Mouse (Mus musculus): ENCODE measurements around the gene Usp15.
A peak's percentile ranks its signal among the peaks of the same experiment; 100 is the strongest.

GRCm38 (mm10) chr10:123120666-123121392, 76.0 kb downstream of the Usp15 start:
- TF ChIP-seq POLR2A (IDR thresholded peaks at IDR 0.05; ENCODE audit: low read depth, low read length) (no peak), CTCF (IDR thresholded peaks at IDR 0.05; ENCODE audit: extremely low read depth, insufficient read length, insufficient replicate concordance, low read depth, low read length) (peak; percentile 45; the same call in 1 of the 2 replicates)

Measured in small intestine, adult 2 months (tissue).